Mouse (Mus musculus) CD8-positive naive resting alpha-beta T cell, adult 57 days (primary cell): Measurements from ENCODE around the gene Actr8. TPM values are rescaled to one million over a fixed set of nuclear protein-coding genes. Genes with fewer than 3 reads are reported as not detected.

Experiments
- total RNA-seq: library from RNA; stranded (reverse); gene quantifications from one replicate; pipeline ENCODE4 v1.2.4, GENCODE M21; 2023

Gene Actr8
- 57.0 TPM for total RNA-seq

GRCm38 (mm10) chr14:29978254-29979204 is at the start of gene Actr8:
TSS of gene Actr8 (plus strand) at chr14:29978337.

GRCm38 (mm10) chr14:29968075-29968821 is 9.9 kb upstream of the Actr8 start, which contains the start of gene Selenok:
TSS of gene Selenok (plus strand) at chr14:29968308.

GRCm38 (mm10) chr14:30008733-30009575 is 30.8 kb downstream of the Actr8 start, which contains the start of the genes Il17rb and Chdh:
TSS of gene Il17rb (minus strand) at chr14:30008896.
TSS of gene Chdh (plus strand) at chr14:30009023.

Other genes starting within 250 kb of the Actr8 start
- 148 TPM for gene Selenok, start 10.0 kb upstream of the Actr8 start, total RNA-seq
- not detected for gene Il17rb, start 30.6 kb downstream of the Actr8 start, total RNA-seq
- not detected for gene Chdh, start 30.7 kb downstream of the Actr8 start, total RNA-seq